ENCODE assay signal across 9 mouse cellular contexts in genomic region chr4:76449466-76450350, GRCm38 (mm10).
DNase-seq lines count a peak whose midpoint lies in the region; ATAC-seq and TF ChIP-seq lines count a peak whose summit lies in the region.
"Had no signal": no experiment of that assay in that cellular context is flagged by ENCODE, and none has a peak within 500 bp of the region (broad histone marks: within the 10 kb centered on the region; RNA-seq: fewer than 3 reads in every experiment).

No protein-coding gene starts in this region.

- peak overlapping the region; percentile 62 for H3K4me2 ChIP-seq in embryonic facial prominence, embryonic 13.5 days
- peak overlapping the region; percentile 71 for H3K4me2 ChIP-seq in midbrain, embryonic 12.5 days (replicated peaks)
- H3K4me2 ChIP-seq in stomach, embryonic 15.5 days = peak overlapping the region; percentile 78

- H3K4me3 ChIP-seq in embryonic facial prominence, embryonic 13.5 days = peak overlapping the region; percentile 89
- H3K4me3 ChIP-seq in kidney, adult 2 months (ENCODE audit: insufficient read depth, low read depth, low read length) = peak overlapping the region; percentile 68
- H3K4me3 ChIP-seq in limb, embryonic 10.5 days = peak overlapping the region; percentile 79
- peak overlapping the region; percentile 70 for H3K4me3 ChIP-seq in midbrain, embryonic 12.5 days
- peak overlapping the region; percentile 85 for H3K4me3 ChIP-seq in stomach, embryonic 15.5 days (replicated peaks)

- no peaks in the 10 kb centered on the region for H3K27me3 ChIP-seq in embryonic facial prominence, embryonic 13.5 days
- no peaks in the 10 kb centered on the region for H3K27me3 ChIP-seq in kidney, adult 2 months (replicated peaks; ENCODE audit: control insufficient read depth, insufficient read depth, low read length)
- 0 out of 2 replicates have a peak, but pooled peaks cover 4% of the 10 kb centered on the region for H3K27me3 ChIP-seq in limb, embryonic 10.5 days (ENCODE audit: low read depth, poor library complexity, severe bottlenecking)
- H3K27me3 ChIP-seq in midbrain, embryonic 12.5 days = 0 out of 2 replicates have a peak, but pooled peaks cover 11% of the 10 kb centered on the region
- no peaks in the 10 kb centered on the region for H3K27me3 ChIP-seq in stomach, embryonic 15.5 days (replicated peaks)

- ATAC-seq in embryonic facial prominence, embryonic 13.5 days (ENCODE audit: insufficient number of reproducible peaks, insufficient read depth, low FRiP score, low TSS enrichment, low read depth) = peak; percentile 80
- peak; percentile 87 for ATAC-seq in midbrain, embryonic 12.5 days (ENCODE audit: low FRiP score, low read depth)
- peak; percentile 73 for ATAC-seq in stomach, embryonic 15.5 days (ENCODE audit: insufficient read depth, low FRiP score, low read depth)

- TF ChIP-seq POLR2A in brain, embryonic 14.5 days (IDR thresholded peaks at IDR 0.05; ENCODE audit: borderline replicate concordance, extremely low read depth, insufficient read depth, insufficient read length, poor library complexity, severe bottlenecking) = no peak; the same call in none of the 2 replicates
- no peak for TF ChIP-seq POLR2A in kidney, adult 2 months (IDR thresholded peaks at IDR 0.05; ENCODE audit: low read depth, low read length)

- H3K4me1 ChIP-seq in embryonic facial prominence, embryonic 13.5 days = peaks cover 7% of the 10 kb centered on the region
- H3K4me1 ChIP-seq in kidney, adult 2 months (ENCODE audit: control insufficient read depth, insufficient read depth, low read length) = no peaks in the 10 kb centered on the region
- peaks cover 23% of the 10 kb centered on the region for H3K4me1 ChIP-seq in limb, embryonic 10.5 days
- H3K4me1 ChIP-seq in midbrain, embryonic 12.5 days = 0 out of 2 replicates have a peak, but pooled peaks cover 9% of the 10 kb centered on the region
- no peaks in the 10 kb centered on the region for H3K4me1 ChIP-seq in stomach, embryonic 15.5 days

- TF ChIP-seq CTCF in brain, embryonic 14.5 days (IDR thresholded peaks at IDR 0.05; ENCODE audit: borderline replicate concordance, extremely low read depth, insufficient read depth, insufficient read length) = no peak
- TF ChIP-seq CTCF in kidney, adult 2 months (conservative IDR thresholded peaks at IDR 0.05; ENCODE audit: insufficient read depth, insufficient read length, low read depth, low read length) = no peak

- H3K27ac ChIP-seq in embryonic facial prominence, embryonic 13.5 days = peak overlapping the region; percentile 98
- H3K27ac ChIP-seq in kidney, adult 2 months (ENCODE audit: insufficient read depth, low read depth, low read length) = peak overlapping the region; percentile 75
- peak overlapping the region; percentile 99 for H3K27ac ChIP-seq in limb, embryonic 10.5 days
- H3K27ac ChIP-seq in midbrain, embryonic 12.5 days (replicated peaks) = peak overlapping the region; percentile 94
- peak overlapping the region; percentile 93 for H3K27ac ChIP-seq in stomach, embryonic 15.5 days
- H3K27ac ChIP-seq: macrophage had no signal

- H3K9me3 ChIP-seq in embryonic facial prominence, embryonic 13.5 days = no peaks in the 10 kb centered on the region
- H3K9me3 ChIP-seq in limb, embryonic 10.5 days (replicated peaks) = no peaks in the 10 kb centered on the region
- H3K9me3 ChIP-seq in midbrain, embryonic 12.5 days = no peaks in the 10 kb centered on the region
- no peaks in the 10 kb centered on the region for H3K9me3 ChIP-seq in stomach, embryonic 15.5 days

- peak; percentile 90 for DNase-seq in brain, embryonic 14.5 days (ENCODE audit: low read depth)
- peak; percentile 9 for DNase-seq in heart, adult 8-10 months (ENCODE audit: low spot score)
- DNase-seq in kidney, adult 2 months = peak; percentile 85
- DNase-seq in limb, embryonic 10.5 days (ENCODE audit: low spot score) = peak; percentile 82
- DNase-seq in thymus, postnatal 14 days = no peak

- no peaks in the 10 kb centered on the region for H3K36me3 ChIP-seq in embryonic facial prominence, embryonic 13.5 days
- no peaks in the 10 kb centered on the region for H3K36me3 ChIP-seq in kidney, adult 2 months (ENCODE audit: control insufficient read depth, insufficient read depth, low read length)
- H3K36me3 ChIP-seq in limb, embryonic 10.5 days = no peaks in the 10 kb centered on the region
- H3K36me3 ChIP-seq in midbrain, embryonic 12.5 days = no peaks in the 10 kb centered on the region
- H3K36me3 ChIP-seq in stomach, embryonic 15.5 days = no peaks in the 10 kb centered on the region

- H3K9ac ChIP-seq in embryonic facial prominence, embryonic 13.5 days = peak overlapping the region; percentile 97
- H3K9ac ChIP-seq in midbrain, embryonic 12.5 days (replicated peaks) = peak overlapping the region; percentile 93
- peak overlapping the region; percentile 88 for H3K9ac ChIP-seq in stomach, embryonic 15.5 days

- WGBS in embryonic facial prominence, embryonic 13.5 days = under 1% methylated on average over 99 of the region's 99 CpGs
- 1% methylated on average over 88 of the region's 99 CpGs for WGBS in kidney, adult 2 months
- WGBS in limb, embryonic 10.5 days = 1% methylated on average over 98 of the region's 99 CpGs
- under 1% methylated on average over 78 of the region's 99 CpGs for WGBS in midbrain, embryonic 12.5 days
- under 1% methylated on average over 75 of the region's 99 CpGs for WGBS in stomach, embryonic 15.5 days
